Mouse (Mus musculus): ENCODE data around the gene Ikzf3. TPM values are rescaled to one million over a fixed set of nuclear protein-coding genes. Genes with fewer than 3 reads are reported as not detected.

The Ikzf3 gene
- polyA plus RNA-seq, 1 experiment: 0.10 TPM

DNA sequence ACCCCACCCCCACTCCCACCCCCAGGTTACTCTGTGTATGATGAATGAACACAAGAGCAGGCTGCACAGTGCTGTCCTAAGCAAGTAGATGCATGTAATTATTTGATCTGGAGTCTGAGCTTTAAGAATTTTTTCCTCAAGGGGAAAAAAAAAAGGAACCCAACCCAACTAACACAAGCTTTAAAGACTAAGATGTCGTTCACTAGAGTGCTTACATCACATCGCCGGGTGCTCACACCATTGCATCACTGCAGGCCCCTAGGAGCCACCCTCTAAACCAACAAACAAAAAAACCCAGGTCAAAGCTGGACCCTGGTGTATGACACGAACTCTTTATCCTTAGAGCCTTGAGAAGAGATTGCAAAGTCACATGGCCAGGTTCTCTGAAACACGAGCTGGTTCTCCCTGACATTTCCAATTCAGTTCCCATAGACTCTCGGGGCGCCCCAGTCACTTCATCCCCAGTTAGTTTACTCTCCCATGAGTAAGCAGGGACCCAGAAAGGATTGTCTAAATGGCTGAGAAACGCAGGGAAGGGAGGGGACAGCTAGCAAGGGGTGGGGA lies 71.8 kb downstream of the Ikzf3 start:
- TF ChIP-seq CTCF (IDR thresholded peaks at IDR 0.05; ENCODE audit: control insufficient read depth, insufficient read depth, insufficient replicate concordance, low read depth, low read length) (no peak), POLR2A (IDR thresholded peaks at IDR 0.05; ENCODE audit: control insufficient read depth, low read depth, low read length) (no peak)
- H3K4me1 ChIP-seq (ENCODE audit: control insufficient read depth, insufficient read depth, low read length): no peaks in the 10 kb centered on the region
- H3K36me3 ChIP-seq (ENCODE audit: control insufficient read depth, insufficient read depth, low read length): no peaks in the 10 kb centered on the region
- no peaks in the 10 kb centered on the region for H3K27me3 ChIP-seq (ENCODE audit: control insufficient read depth, insufficient read depth, low read length)
- H3K4me3 ChIP-seq (ENCODE audit: control insufficient read depth, low read depth, low read length): no peak overlapping the region
- H3K27ac ChIP-seq (ENCODE audit: control insufficient read depth, insufficient read depth, low read depth, low read length): no peak overlapping the region

DNA sequence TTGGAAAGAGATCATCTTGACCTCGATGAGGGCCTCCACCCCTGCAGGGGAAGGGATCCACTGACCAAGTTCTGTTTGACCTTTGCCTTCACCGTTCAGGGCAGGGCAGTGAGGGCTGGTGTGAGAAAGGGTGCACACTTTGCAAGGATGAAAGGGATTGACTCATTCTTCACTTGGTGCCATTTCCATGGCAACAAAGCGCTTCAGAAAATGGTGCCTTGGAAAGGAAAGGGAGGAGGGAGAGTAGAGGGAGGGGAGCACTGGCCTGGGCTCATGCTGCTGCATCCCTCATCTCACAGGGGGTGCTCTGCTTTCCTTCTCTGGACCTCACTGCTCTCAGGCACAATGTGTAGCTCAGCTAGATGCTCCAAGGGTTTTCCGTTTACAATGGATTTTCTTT lies 73.1 kb downstream of the Ikzf3 start:
- no peaks in the 10 kb centered on the region for H3K36me3 ChIP-seq (ENCODE audit: control insufficient read depth, insufficient read depth, low read length)
- no peak overlapping the region for H3K27ac ChIP-seq (ENCODE audit: control insufficient read depth, insufficient read depth, low read depth, low read length)
- no peaks in the 10 kb centered on the region for H3K27me3 ChIP-seq (ENCODE audit: control insufficient read depth, insufficient read depth, low read length)
- no peak overlapping the region for H3K4me3 ChIP-seq (ENCODE audit: control insufficient read depth, low read depth, low read length)
- no peaks in the 10 kb centered on the region for H3K4me1 ChIP-seq (ENCODE audit: control insufficient read depth, insufficient read depth, low read length)
- TF ChIP-seq CTCF (IDR thresholded peaks at IDR 0.05; ENCODE audit: control insufficient read depth, insufficient read depth, insufficient replicate concordance, low read depth, low read length) (no peak), POLR2A (IDR thresholded peaks at IDR 0.05; ENCODE audit: control insufficient read depth, low read depth, low read length) (no peak)

DNA sequence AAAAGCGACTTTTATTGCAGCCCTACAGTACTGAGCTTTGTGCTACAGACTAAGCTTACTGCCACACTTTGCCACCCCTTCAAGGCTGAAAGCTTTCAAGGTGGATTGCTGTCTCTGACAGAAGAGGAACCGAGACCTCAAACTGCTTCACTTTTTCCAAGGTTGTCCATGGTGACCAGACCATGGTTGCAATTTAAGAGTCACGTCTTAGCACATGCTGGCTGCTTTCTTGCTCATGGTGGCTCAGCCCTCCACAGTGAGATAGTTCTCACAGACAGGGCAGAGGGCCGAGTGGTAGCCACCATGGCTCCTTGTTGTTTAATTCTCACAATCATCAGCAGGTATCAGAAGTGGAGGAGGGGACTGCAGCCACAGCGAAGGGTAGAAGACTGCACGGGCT lies 75.0 kb downstream of the Ikzf3 start:
- no peaks in the 10 kb centered on the region for H3K4me1 ChIP-seq (ENCODE audit: control insufficient read depth, insufficient read depth, low read length)
- no peak overlapping the region for H3K27ac ChIP-seq (ENCODE audit: control insufficient read depth, insufficient read depth, low read depth, low read length)
- H3K27me3 ChIP-seq (ENCODE audit: control insufficient read depth, insufficient read depth, low read length): no peaks in the 10 kb centered on the region
- TF ChIP-seq CTCF (IDR thresholded peaks at IDR 0.05; ENCODE audit: control insufficient read depth, insufficient read depth, insufficient replicate concordance, low read depth, low read length) (no peak), POLR2A (IDR thresholded peaks at IDR 0.05; ENCODE audit: control insufficient read depth, low read depth, low read length) (no peak)
- H3K36me3 ChIP-seq (ENCODE audit: control insufficient read depth, insufficient read depth, low read length): no peaks in the 10 kb centered on the region
- H3K4me3 ChIP-seq (ENCODE audit: control insufficient read depth, low read depth, low read length): no peak overlapping the region

DNA sequence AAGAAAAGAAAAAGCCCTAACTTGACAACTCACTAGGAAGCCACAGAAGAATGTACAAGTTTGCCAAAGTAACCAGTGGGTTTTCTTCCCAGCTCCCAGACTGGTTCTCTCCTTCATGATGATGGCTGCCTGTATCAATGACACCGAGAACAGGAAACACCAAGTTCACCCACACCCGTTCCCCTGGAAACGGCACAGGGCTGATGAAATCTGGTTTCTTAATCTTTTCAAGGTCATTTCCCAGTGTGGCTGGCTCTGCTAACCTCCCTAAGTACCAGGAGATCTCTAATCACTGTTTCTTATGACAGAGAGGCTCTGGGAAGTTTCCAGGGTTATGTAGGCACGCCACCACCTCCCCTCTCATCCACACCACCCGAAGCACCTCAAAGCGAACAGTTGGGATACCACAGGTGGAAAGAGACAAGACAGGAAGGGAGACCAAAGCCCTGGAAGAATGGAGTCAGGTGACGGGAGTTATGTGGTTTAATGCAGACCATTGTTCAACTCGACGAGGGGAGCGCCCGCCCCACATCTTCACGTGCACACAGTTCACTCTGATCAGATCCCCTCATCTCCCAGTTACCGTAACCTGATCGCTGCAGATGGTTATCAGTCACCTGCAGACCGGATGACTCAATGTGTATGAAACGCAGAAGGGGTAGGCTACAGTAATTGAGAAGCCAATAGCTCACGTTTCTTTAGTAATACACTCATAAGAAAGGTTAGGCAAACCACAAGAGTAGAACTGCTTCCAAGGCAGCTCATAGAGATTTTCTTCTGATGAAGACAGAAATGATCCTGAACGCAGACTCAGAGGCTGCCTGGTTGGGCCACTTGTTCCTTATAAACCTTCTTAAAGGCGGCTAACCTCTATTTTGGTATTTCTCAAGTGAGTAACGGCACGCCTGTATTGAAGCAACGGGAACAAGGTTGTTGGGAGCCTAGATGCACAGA lies 75.8 kb downstream of the Ikzf3 start:
- no peaks in the 10 kb centered on the region for H3K4me1 ChIP-seq (ENCODE audit: control insufficient read depth, insufficient read depth, low read length)
- no peak overlapping the region for H3K4me3 ChIP-seq (ENCODE audit: control insufficient read depth, low read depth, low read length)
- H3K27me3 ChIP-seq (ENCODE audit: control insufficient read depth, insufficient read depth, low read length): no peaks in the 10 kb centered on the region
- no peak overlapping the region for H3K27ac ChIP-seq (ENCODE audit: control insufficient read depth, insufficient read depth, low read depth, low read length)
- no peaks in the 10 kb centered on the region for H3K36me3 ChIP-seq (ENCODE audit: control insufficient read depth, insufficient read depth, low read length)
- TF ChIP-seq CTCF (IDR thresholded peaks at IDR 0.05; ENCODE audit: control insufficient read depth, insufficient read depth, insufficient replicate concordance, low read depth, low read length) (no peak), POLR2A (IDR thresholded peaks at IDR 0.05; ENCODE audit: control insufficient read depth, low read depth, low read length) (no peak)

DNA sequence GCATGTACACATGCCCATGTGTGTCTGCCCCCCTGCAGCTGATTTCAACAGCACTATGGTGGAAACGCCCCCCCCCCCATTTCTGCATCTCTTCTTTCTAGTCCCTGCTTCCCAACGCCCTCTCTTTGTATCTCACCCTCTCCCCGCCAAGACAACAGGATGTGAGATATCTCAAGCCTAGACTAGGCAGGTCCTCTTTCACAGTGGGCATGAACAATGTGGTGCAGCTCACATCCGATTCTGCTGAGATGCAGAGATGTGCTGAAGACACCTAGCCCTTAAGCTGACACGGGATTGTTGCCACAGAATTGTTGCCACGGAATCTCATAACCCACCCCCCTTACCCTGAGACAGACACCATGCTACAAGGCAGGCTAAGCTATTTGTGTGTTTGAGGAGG lies 81.3 kb downstream of the Ikzf3 start:
- Histone ChIP-seq H3K36me3 (ENCODE audit: control insufficient read depth, insufficient read depth, low read length) (no peaks in the 10 kb centered on the region), H3K4me1 (ENCODE audit: control insufficient read depth, insufficient read depth, low read length) (no peaks in the 10 kb centered on the region; the same call in 1 of the 2 replicates), H3K27me3 (ENCODE audit: control insufficient read depth, insufficient read depth, low read length) (no peaks in the 10 kb centered on the region), H3K4me3 (ENCODE audit: control insufficient read depth, low read depth, low read length) (no peak overlapping the region), H3K27ac (ENCODE audit: control insufficient read depth, insufficient read depth, low read depth, low read length) (no peak overlapping the region)
- TF ChIP-seq POLR2A (IDR thresholded peaks at IDR 0.05; ENCODE audit: control insufficient read depth, low read depth, low read length) (no peak), CTCF (IDR thresholded peaks at IDR 0.05; ENCODE audit: control insufficient read depth, insufficient read depth, insufficient replicate concordance, low read depth, low read length) (no peak)

DNA sequence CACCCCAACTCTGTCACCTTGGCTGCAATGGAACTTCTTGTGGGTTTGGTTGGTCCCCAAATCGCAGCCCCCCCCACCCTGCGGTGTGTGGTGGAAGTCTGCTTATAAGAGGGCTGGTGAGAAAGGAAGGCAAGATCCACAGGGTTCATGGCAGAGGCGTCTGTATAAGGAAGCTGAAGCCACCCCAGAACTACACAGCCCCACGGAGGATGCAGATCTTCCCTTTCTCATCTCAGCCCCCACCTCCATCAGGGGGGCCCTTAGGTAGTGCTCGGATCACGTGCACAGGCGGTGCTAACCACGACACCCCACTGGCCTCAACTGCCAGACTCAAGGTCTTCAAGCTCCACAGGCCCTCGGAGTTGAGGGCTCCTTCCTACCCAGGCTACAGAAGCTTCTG lies 81.9 kb downstream of the Ikzf3 start:
- no peaks in the 10 kb centered on the region for H3K36me3 ChIP-seq (ENCODE audit: control insufficient read depth, insufficient read depth, low read length)
- H3K4me3 ChIP-seq (ENCODE audit: control insufficient read depth, low read depth, low read length): no peak overlapping the region
- no peak for TF ChIP-seq POLR2A (IDR thresholded peaks at IDR 0.05; ENCODE audit: control insufficient read depth, low read depth, low read length)
- no peak for TF ChIP-seq CTCF (IDR thresholded peaks at IDR 0.05; ENCODE audit: control insufficient read depth, insufficient read depth, insufficient replicate concordance, low read depth, low read length)
- H3K4me1 ChIP-seq (ENCODE audit: control insufficient read depth, insufficient read depth, low read length): peaks cover 2% of the 10 kb centered on the region
- no peaks in the 10 kb centered on the region for H3K27me3 ChIP-seq (ENCODE audit: control insufficient read depth, insufficient read depth, low read length)
- H3K27ac ChIP-seq (ENCODE audit: control insufficient read depth, insufficient read depth, low read depth, low read length): no peak overlapping the region

DNA sequence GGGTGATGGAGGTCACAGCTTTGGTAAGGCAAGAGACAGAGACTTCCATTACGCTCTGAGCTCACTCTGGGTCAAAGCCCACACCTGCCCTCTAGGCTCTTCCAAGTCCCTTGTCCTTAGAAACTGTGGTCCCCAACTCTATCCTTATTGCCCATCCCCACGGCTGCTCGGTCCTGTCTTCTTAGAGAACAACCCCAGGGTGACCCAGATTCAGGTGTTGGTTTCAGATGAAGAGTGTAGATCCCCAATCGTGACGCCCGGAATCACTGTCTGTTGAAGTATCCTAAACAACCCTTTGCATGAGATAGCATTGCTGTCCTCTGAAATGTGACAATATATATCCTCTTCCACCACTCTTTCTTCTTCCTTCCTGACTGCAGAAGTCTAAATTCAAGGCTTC lies 83.6 kb downstream of the Ikzf3 start:
- no peak for TF ChIP-seq CTCF (IDR thresholded peaks at IDR 0.05; ENCODE audit: control insufficient read depth, insufficient read depth, insufficient replicate concordance, low read depth, low read length)
- TF ChIP-seq POLR2A (IDR thresholded peaks at IDR 0.05; ENCODE audit: control insufficient read depth, low read depth, low read length): no peak
- H3K4me3 ChIP-seq (ENCODE audit: control insufficient read depth, low read depth, low read length): no peak overlapping the region
- H3K4me1 ChIP-seq (ENCODE audit: control insufficient read depth, insufficient read depth, low read length): peaks cover 16% of the 10 kb centered on the region
- H3K27me3 ChIP-seq (ENCODE audit: control insufficient read depth, insufficient read depth, low read length): no peaks in the 10 kb centered on the region
- no peak overlapping the region for H3K27ac ChIP-seq (ENCODE audit: control insufficient read depth, insufficient read depth, low read depth, low read length)
- H3K36me3 ChIP-seq (ENCODE audit: control insufficient read depth, insufficient read depth, low read length): no peaks in the 10 kb centered on the region

Data from testis, adult 2 months (tissue).